Mouse (Mus musculus) v-Abl transformed pro-B cells (cell line): Measurements from ENCODE around the gene Tas2r135.

Experiments
- in situ Hi-C, 2 experiments: fragments of 400-800 bp; cut with MboI; formaldehyde crosslinking; loops; one replicate each; pipeline ENCODE4 v1.15.1; 2025; ENCODE audit not compliant: unreplicated experiment in 2 of 2

Gene Tas2r135

DNA sequence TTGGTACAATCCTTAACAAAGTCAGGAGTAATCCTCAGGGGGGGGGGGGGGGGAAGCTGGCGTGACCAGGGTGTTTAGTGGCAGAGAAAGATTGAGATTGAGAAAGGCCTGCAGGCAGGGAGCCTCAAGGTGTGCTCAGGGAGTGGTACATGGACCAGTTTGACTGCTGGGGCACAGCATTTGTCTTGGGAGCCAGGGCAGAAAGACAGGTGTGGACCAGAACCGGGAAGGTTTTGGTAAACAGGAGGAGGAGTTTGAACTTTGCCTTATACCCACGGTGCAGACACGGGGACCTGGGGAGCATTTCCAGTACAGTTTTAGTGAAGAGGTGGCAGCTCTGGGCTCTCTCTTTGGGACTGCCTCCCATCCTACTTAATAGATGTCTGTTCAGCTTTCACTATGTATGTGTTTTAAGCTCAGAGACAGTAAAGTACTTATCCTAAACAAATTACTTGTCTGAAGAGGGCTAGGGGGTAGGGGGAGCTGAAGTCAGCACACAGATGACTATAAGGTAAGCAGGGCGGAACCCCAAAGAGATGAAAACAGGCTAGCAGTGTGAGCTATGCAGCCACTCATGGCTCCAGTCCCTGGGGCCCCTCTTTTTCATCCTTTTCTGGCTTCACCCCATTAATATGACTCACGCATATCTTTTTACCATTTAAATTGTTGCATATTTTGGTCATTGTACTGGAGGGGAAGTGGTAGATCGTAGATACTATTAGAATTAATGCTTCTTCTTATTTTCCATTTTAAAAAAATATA lies 31.4 kb upstream of the Tas2r135 start:
- in situ Hi-C loops: no loop called here

DNA sequence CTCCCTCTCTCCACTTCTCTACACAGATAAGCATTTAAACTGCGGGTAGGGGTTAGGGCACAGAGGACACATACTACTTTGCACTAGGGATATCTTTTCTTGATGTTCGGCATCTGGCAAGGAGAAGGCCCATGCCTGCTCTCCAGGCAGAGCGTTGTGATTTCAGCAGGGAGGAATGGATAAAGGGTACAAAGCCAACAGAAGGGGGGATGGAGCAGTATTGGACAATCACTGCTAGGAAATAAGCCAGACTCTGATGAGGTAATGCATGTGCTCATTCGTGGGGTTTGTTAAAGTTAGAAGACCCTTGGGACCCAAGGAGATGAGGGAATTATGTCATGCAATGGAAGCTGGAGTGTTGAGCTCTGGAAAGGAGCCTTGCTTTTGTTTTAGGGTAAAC lies 30.5 kb upstream of the Tas2r135 start:
- in situ Hi-C loops: loop anchor here in 1 of 2 experiments (25.0 kb wide), 1 partner anchor 612 kb away; no protein-coding TSS in a partner anchor

DNA sequence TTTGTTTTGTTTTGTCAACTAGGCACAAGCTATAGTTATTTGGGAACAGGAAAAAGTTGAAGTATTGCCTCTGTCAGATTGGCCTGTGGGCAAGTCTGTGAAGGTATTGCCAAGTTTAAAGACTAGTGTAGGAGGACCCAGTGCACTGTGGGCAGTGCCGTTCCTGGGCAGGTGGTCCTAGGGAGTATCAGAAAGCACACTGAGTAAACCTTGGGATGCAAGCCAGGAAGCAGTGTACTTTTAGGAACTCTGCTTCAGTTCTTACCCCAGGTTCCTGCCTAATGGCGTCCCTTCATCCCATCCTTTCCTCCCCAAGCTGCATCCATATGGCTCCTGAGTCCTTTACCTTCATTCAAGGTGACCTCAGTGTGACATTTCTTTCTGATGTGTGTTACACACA lies 30.1 kb upstream of the Tas2r135 start:
- in situ Hi-C loops: loop anchor here in 1 of 2 experiments (25.0 kb wide), 1 partner anchor 613 kb away; no protein-coding TSS in a partner anchor

DNA sequence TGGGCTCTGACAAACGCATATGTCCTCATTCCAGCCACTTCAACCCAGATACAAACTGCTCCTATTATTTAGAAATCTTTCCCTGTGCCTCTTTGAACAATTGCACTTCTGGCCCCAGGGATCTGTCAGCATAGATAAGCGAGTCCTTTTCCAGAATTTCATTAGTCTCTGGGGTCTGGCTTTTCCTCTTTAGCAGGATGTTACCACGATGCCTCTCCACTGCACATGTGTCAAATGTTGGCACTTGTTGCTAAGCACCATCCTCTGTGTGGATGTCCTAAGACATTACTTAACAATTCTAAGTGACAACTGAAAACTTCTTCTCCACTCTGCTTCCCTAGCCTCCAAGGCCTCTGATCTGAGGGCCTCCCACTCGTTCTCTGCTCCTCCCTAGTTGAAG lies 29.2 kb upstream of the Tas2r135 start:
- in situ Hi-C loops: loop anchor here in 1 of 2 experiments (25.0 kb wide), 1 partner anchor 614 kb away; no protein-coding TSS in a partner anchor

DNA sequence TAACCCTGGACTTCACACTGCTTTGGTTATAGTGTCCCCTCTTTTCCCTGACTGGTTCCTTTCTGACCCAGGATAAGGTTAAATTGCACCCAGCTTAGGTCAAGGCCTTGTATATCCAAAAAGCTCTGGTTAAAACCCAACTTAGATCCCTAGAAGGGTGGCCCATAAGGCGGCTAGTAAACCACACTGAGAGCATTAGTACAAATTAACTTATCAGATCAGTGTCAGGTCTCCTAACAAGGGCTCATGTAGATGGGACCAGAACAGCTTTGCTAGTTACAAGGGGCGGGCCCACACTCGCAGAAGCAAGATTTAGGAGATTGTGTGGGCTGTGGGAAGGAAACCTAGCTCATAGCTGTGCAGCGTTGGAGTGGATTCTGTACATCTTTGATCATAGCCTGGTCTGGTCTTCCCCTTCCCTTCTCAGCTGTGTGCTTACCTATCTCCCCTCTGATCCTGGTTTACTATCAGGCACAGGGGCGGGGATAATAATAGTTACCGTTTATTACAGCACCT lies 28.7 kb upstream of the Tas2r135 start:
- in situ Hi-C loops: loop anchor here in 1 of 2 experiments (25.0 kb wide), 1 partner anchor 614 kb away; no protein-coding TSS in a partner anchor

DNA sequence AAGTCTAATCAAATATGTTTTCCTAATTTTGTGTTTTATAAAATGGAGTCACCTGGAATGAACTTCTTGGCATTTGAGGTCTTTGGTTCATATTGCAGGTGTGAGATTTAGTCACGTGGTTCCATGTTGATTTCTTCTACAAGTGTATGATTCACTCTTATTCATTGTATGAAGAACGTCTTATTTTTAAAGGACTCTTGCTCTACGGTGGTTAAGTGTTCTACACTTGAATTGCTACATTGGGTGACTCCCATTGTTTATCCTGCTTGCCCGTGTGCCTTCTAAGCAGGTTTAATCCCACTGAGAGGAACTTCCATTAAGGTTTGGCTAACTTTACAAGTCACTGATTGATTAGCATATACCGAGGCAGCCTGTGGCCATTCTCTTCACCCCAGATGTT lies 28.0 kb upstream of the Tas2r135 start:
- in situ Hi-C loops: loop anchor here in 1 of 2 experiments (25.0 kb wide), 1 partner anchor 615 kb away; no protein-coding TSS in a partner anchor

DNA sequence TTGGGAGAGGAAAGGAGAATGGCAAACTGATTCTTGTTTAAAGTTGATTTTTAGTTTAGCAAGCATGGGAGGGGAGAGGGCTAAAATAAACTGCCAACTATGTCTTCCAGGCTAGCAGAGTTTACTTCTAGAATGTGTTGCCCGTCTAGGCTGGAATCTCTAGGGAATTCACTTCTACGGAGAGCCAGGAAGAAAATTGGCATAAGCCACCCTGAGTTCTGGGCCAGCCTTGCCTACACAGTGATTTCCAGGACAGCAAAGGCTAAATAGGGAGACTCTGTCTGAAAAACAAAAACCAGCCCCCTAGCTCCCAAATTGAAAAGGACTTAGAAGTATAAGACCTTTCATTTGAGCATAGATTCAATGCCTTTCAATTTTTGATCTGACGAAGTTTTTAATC lies 25.7 kb upstream of the Tas2r135 start:
- in situ Hi-C loops: loop anchor here in 1 of 2 experiments (25.0 kb wide), 1 partner anchor 617 kb away; no protein-coding TSS in a partner anchor

DNA sequence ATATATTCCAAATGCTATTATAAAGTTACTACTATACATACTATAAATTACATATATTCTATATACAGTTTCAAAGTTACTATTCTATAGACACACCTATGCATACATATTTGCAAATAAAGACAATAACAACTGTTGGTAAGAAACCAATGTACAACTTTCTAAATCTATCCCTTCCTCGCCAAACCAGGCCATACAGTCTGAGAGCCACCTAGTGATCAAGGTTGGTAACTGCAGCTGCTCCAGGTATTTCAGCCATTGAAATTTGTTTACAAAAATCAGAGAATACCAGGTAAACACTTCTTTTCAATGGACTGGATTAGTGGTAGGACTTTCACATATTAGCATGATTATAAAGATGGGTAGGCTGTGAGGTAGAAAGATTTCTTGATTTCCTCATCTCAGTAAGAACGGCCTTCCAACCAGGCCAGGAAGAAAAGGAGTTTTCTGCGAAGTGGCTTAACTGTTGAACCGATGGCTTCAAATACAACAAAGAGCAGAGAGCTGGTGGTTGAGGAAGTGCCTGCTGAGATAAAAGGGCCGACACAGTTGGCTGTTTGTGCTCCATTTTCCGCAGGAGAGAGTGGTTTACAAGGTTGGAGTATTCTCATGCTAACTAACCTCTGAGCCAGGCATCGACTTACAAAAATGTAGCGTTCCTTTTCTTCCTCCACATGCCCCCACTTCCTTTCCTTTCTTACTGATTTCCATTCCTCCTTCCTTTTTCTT lies 24.7 kb upstream of the Tas2r135 start:
- in situ Hi-C loops: loop anchor here (5.0 to 25.0 kb wide), 3 partner anchors 148 to 618 kb away; no protein-coding TSS in a partner anchor

DNA sequence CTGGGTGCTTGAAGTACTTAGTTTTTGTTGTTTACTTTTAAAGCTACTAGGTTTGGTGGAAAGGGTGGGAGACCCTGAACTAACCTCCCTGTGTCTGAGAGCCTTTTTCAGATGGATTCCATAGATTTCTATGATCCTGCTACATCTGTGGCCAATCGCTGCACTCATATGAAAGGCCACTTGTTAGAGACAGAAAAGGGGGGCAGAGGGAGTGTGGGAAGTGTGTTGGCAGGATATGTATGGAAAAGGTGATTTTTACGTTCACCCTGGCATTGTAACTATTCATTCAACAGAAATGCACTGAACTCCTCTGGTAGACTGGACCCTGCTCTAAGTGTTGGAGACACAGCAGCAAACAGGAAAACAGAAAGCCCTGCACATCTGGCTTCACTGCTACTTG lies 24.0 kb upstream of the Tas2r135 start:
- in situ Hi-C loops: loop anchor here (5.0 to 25.0 kb wide), 3 partner anchors 149 to 619 kb away; no protein-coding TSS in a partner anchor

DNA sequence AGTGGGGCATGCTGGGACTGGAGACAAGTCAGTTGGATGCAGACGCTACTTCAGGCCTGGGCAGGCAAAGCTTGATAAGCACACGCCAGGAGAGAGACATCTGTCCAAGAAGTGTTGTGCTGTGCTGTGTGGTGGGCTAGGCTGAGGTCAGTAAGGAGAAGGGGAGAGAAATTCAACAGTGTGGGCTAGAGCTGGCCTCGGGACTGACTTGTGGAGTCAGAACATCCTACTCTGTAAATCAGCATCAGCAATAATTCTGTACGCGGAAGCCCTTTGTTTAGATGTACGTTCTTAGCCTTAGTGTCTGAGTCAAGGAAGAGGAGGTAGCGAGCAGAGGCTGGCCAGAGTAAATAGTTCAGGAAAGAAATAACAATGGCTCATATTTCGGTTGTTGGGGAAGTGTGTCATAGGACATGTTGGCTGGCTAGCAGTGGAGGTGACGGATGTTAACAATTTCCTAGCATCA lies 23.3 kb upstream of the Tas2r135 start:
- in situ Hi-C loops: loop anchor here (5.0 to 25.0 kb wide), 3 partner anchors 150 to 620 kb away; no protein-coding TSS in a partner anchor

DNA sequence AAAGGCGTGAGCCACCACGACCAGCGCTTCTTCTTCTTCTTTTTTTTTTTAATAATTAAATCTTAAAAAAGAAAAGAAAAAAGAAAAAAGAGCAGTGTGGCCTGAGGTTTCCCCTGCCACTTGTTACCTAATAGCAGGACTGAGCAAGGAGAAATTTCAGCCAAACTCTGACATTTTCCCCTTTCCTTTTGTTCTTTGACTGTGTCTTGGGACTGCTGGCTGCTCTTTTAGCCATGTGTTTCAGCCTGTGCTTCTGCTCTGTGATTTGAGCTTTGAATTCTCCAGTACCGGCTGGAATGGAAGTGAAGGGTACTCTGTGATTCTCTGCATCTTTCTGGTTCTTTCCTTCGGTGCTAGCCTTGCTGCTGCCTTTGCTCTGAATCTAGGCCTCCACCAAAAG lies 21.9 kb upstream of the Tas2r135 start:
- in situ Hi-C loops: loop anchor here (5.0 to 25.0 kb wide), 3 partner anchors 151 to 621 kb away; no protein-coding TSS in a partner anchor

DNA sequence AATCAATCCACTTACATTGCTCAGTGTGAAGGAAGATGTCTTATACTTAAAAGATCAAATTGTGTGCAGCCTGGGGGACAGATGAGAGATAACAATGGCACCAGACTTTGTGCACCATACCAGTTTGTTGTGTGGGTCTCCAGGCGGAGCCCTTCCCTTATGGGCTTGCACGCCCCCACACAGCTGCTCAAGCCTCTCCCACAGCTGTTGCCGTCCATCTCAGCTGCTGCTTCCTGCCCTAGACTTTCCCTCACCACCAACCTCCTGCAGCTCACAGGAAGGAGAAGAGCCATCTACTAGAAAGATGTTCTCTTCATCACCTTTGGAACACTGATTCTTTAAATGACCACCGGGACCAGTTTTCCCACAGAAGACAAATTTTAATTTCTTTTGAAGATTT lies 19.6 kb upstream of the Tas2r135 start:
- in situ Hi-C loops: loop anchor here in 1 of 2 experiments (25.0 kb wide), 1 partner anchor 623 kb away; no protein-coding TSS in a partner anchor

DNA sequence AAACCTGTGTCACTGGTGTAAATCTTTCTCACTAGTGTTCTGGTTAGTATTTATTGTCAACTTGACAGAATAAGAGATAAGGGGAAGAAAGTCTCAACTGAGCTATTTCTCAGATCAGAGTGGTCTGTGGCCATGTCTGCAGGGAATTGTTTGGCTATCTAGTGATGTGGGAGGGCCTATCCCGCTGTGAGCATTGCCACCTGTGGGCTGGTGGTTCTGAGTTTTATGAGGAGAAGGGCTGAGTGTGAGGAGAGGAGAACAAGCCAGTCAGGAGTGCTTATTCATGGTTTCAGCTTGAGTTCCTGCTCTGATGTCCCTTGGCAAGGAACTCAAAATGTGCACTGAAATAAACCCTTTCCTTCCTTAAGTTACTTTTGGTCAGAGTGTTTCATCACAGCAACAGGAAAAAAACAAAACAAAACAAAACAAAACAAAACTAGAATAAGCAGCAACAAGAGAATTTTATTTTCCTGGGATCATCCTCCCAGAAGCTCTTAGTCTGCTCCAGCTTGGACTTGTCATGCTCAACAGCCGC lies 13.4 kb upstream of the Tas2r135 start:
- in situ Hi-C loops: loop anchor here in 1 of 2 experiments (25.0 kb wide), 1 partner anchor 630 kb away; no protein-coding TSS in a partner anchor

DNA sequence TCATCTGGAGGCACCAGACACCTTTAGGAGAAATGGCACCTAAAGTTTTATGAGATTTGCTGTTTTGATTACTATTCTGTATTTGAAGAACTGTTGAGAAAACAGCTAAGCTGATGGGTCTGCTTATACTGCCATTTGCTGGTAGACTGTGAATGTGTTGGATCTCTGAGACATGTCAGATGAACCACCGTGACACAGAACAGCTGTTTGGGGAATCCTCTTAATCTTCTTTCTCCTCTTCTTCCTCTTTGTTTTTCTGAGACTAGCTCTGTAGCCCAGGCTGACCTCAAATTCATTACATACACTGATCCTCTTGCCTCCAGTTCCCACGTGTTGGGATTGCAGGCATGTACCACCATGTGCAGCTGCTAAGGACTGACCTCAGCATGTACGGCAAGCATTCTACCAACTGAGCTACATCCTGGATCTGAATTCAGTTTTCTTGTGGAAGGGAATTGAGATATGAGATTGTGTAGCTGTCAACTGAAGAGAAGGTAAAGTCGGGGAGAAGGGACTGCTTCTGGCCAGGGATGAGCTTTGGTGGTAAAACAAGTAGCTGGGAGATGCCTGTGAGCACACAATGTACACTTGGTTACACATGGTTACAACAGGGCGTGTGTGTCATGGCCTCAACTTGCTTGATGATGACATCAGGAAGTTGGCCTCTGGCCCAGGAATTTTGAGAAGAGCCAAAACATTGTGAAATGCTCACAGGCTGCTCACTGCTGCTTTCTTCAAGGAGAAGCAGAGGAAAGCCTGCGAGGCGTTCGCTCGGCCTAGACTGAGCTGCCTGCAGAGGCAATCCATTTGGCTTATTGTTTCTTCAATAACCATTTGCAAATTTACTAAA lies 9.0 kb upstream of the Tas2r135 start:
- in situ Hi-C loops: loop anchor here in 1 of 2 experiments (25.0 kb wide), 1 partner anchor 634 kb away; no protein-coding TSS in a partner anchor

DNA sequence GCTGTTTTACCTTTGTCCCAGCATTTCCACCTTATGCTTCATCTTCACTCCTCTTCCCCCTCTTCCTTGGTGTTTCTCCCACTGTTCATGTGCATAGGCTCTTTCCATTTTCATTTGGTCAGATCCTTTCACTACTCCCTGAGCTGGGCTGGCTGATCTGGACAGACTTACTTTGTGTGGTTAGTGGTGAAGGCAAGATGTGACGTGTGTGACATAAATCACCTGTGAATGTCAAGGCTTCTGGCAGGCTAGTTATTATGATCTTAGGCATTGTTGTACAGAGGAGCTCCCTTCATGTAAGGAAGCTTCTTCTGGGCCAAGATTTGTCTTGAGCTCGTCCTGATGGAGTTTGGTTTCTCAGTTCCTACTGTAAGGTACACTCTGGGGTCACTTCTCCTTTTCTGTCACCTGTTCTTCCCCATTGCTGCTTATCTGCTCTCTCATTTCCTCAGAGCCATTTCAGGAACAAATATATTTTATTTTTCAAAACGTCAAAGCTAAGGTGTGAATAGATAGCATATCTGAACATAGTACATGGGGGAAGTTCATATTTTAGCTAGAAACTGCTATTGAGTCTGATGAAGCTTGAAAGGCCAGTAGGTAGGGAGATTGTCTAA lies 8.1 kb upstream of the Tas2r135 start:
- in situ Hi-C loops: loop anchor here in 1 of 2 experiments (25.0 kb wide), 1 partner anchor 635 kb away; no protein-coding TSS in a partner anchor

DNA sequence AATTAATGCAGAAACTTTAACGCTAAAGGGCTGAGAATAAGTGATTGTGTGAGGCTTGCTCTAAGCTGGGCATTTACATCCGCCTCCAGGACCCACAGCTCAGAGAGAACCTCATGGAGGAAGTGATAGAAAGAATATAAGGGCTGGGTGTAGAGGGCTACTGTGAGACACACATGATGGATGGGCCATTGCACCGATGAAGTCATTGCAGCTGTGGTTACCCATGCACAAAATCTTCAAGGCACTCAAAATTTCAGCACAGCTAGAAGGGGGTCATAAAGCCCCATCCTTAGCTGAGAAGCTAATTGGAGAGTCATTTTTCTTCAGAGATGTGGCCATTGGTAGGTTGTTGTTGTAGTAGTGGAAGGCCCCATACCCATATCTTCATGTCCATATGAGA lies 6.9 kb upstream of the Tas2r135 start:
- in situ Hi-C loops: loop anchor here in 1 of 2 experiments (25.0 kb wide), 1 partner anchor 636 kb away; no protein-coding TSS in a partner anchor

DNA sequence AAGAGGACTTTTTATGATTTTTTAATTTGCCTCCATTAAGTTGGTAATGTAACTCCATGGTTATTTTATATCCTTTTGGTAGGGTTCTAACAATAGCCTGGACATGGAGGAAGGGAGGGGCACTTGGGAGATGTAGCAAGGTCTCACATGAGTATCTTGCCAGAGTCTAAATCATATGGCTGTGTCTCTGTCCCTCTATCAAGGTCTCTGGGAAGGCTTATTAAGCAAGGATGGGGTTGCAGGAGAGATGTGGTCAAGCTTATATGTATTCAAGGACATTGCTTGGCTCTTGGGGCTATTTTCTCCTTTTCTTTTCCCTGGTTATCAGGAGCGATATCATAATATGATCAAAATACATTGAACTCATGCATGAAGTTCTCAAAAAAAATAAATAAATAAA lies 6.2 kb upstream of the Tas2r135 start:
- in situ Hi-C loops: loop anchor here in 1 of 2 experiments (25.0 kb wide), 1 partner anchor 637 kb away; no protein-coding TSS in a partner anchor

DNA sequence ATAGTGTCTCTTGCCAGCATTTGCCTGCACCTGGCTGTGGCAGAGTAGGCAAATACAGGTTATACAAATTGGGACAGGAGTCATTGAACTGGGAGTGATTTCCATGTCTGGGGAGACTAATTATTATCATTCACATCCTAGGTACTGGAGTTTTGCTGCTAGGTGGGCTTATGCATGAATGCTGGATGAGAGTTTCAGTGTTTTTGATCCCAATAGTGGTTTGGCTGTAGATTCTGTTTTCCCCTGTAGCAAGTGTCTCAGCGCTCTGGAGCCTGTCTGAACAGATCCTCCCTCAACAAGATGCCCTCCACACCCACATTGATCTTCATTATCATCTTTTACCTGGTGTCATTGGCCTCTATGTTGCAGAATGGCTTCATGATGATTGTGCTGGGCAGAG lies 5.3 kb upstream of the Tas2r135 start, which contains the start of gene Tas2r143:
Gene Tas2r143 (plus strand): TSS at position 301 of the 400 bp plus-strand sequence.
- in situ Hi-C loops: loop anchor here in 1 of 2 experiments (25.0 kb wide), 1 partner anchor 638 kb away; no protein-coding TSS in a partner anchor
